Mouse (Mus musculus): ENCODE data around the gene Asphd2. TPM values are rescaled to one million over a fixed set of nuclear protein-coding genes. Genes with fewer than 3 reads are reported as not detected.
A peak's percentile ranks its signal among the peaks of the same experiment; 100 is the strongest.

The Asphd2 gene
- total RNA-seq, 2 experiments from 2014 or later: 179 to 194 TPM

- no peak for DNase-seq (ENCODE audit: low spot score in 2 of 2)
These were observed 2.9 kb downstream of the Asphd2 start for GRCm38 (mm10) chr5:112391676-112392323.

GRCm38 (mm10) chr5:112391002-112391401, 3.7 kb downstream of the Asphd2 start:
- no peak for DNase-seq (ENCODE audit: low spot score in 2 of 2)

- DNase-seq (ENCODE audit: low spot score in 2 of 2): peak; percentile 32 to 59
These were observed 5.3 kb downstream of the Asphd2 start for GRCm38 (mm10) chr5:112389352-112389751.

GRCm38 (mm10) chr5:112385973-112386372, 8.7 kb downstream of the Asphd2 start:
- DNase-seq (ENCODE audit: low spot score in 2 of 2): no peak

GRCm38 (mm10) chr5:112384805-112385472, 9.7 kb downstream of the Asphd2 start:
- no peak for DNase-seq (ENCODE audit: low spot score in 2 of 2)

- DNase-seq (ENCODE audit: low spot score in 2 of 2): peak; percentile 59 to 68
These were observed 11.9 kb downstream of the Asphd2 start for GRCm38 (mm10) chr5:112382641-112383330.

- DNase-seq (ENCODE audit: low spot score in 2 of 2): no peak
These were observed 12.6 kb downstream of the Asphd2 start for GRCm38 (mm10) chr5:112382042-112382441.

GRCm38 (mm10) chr5:112381154-112381553, 13.5 kb downstream of the Asphd2 start:
- DNase-seq (ENCODE audit: low spot score in 2 of 2): no peak

GRCm38 (mm10) chr5:112378716-112379115, 15.9 kb downstream of the Asphd2 start:
- DNase-seq (ENCODE audit: low spot score in 2 of 2): no peak

- DNase-seq (ENCODE audit: low spot score in 2 of 2): no peak
These were observed 17.3 kb downstream of the Asphd2 start for GRCm38 (mm10) chr5:112377380-112377779.

- DNase-seq (ENCODE audit: low spot score in 2 of 2): no peak
These were observed 18.6 kb downstream of the Asphd2 start for GRCm38 (mm10) chr5:112376111-112376510.

GRCm38 (mm10) chr5:112371933-112372332, 22.7 kb downstream of the Asphd2 start:
- DNase-seq (ENCODE audit: low spot score in 2 of 2): peak; percentile 53 to 75

- no peak for DNase-seq (ENCODE audit: low spot score in 2 of 2)
These were observed 24.3 kb downstream of the Asphd2 start for GRCm38 (mm10) chr5:112370236-112370813.

- no peak for DNase-seq (ENCODE audit: low spot score in 2 of 2)
These were observed 25.3 kb downstream of the Asphd2 start for GRCm38 (mm10) chr5:112369326-112369725.

- DNase-seq (ENCODE audit: low spot score in 2 of 2): no peak
These were observed 26.0 kb downstream of the Asphd2 start for GRCm38 (mm10) chr5:112368666-112369065.

- DNase-seq (ENCODE audit: low spot score in 2 of 2): peak; percentile 39 to 55
These were observed 26.7 kb downstream of the Asphd2 start for GRCm38 (mm10) chr5:112367929-112368328.

GRCm38 (mm10) chr5:112367338-112367737, 27.3 kb downstream of the Asphd2 start:
- DNase-seq (ENCODE audit: low spot score in 2 of 2): no peak

GRCm38 (mm10) chr5:112366879-112367278, 27.8 kb downstream of the Asphd2 start:
- DNase-seq (ENCODE audit: low spot score in 2 of 2): no peak

- DNase-seq (ENCODE audit: low spot score in 2 of 2): no peak
These were observed 30.4 kb downstream of the Asphd2 start for GRCm38 (mm10) chr5:112364184-112364797.

- no peak for DNase-seq (ENCODE audit: low spot score in 2 of 2)
These were observed 34.6 kb downstream of the Asphd2 start for GRCm38 (mm10) chr5:112360077-112360476.

GRCm38 (mm10) chr5:112359520-112359919, 35.1 kb downstream of the Asphd2 start:
- no peak for DNase-seq (ENCODE audit: low spot score in 2 of 2)

All from left cerebral cortex, adult 18-20 months (tissue).